Mouse (Mus musculus): Measurements from ENCODE around the gene Card6.

The Card6 gene

DNA sequence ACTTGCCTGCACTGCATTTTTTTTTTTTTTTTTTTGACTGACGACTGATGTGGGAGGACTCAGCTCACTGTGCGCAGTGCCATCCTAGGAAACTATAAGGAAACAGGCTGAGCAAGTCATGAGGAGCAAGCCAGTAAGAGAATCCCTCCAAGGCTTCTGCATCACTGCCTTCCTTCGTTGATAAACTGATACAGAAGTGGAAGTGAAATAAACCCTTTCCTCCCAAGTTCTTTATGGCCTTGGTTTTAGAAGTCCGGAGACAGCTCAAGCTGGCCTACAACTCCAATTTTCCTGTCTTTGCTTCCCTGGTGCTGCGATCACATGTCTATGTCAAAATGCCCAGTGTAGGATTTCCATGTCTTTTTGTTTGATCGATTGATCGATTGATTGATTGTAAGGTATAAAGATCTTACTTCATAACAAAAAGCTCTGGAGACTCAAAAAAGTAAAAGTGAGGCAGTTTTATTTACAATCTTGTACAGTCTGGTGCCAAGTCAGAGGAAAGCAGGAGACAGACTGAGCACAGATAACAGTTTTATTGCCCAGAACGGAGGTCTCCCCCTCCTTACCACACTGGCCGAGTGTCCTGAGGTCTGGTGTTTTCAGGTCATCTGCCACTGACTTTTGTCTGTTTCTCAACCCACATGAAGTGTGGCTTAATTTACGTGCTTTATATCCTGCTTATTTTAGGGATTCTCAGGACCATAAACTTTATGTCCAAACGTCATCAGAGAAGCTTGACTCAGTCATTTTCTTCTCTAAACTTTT lies 12.6 kb downstream of the Card6 start:
- intact Hi-C loops (cut with DNase I) = no loop called here

DNA sequence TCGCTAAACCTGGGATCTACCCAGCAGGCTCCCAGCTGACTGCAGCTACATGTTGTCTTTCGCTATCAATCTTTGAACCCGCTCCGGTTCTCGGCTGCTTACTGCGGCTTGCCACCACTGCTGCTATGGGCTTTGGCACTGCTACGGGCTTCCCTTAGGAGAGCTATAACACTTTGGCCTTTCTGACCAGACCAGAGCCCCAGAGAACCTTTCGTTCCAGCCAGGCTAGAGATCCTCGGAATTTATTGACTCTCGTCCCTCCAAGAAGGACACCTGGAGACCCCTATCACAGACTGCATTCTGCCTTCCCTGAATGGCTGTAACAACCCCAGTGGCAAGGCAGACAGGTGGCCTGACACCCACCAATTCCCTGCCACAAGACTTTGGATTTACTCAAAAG lies 18.2 kb downstream of the Card6 start:
- intact Hi-C loops (cut with DNase I) = no loop called here

DNA sequence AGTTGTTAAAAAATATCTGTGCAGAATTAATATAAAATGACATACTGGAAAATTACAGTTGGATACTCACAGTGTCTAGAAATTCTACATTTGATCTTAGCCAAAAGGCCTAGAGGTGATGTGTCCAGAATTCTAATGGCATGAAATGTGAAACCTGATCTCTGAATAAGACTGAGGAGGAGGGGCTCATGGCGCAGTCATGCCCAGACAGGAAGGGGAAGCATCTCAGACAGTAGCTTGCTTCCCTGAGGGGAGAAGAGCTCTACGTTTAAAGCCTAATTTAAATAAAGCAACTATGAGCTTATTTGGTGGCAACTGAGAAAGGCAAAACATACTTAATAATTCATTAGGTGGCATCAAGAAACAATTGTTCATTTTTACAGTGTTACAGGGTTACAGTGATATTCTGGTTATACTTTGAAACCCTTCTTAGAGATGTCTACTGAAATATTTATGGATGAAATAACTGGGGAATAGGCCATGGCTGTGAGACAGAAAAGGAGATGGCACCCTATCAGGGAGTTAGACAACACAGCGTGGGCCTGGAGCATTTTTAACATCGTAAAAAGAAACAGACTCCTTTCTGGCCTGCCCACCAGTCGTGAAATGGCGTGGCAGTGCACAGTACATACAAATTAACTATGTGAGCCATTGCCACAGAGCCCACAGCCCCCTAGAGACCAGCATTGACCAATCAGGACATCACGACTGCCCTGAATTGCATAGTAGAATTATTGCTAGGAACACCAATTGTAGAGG lies 19.3 kb downstream of the Card6 start:
- intact Hi-C loops (cut with DNase I) = no loop called here

DNA sequence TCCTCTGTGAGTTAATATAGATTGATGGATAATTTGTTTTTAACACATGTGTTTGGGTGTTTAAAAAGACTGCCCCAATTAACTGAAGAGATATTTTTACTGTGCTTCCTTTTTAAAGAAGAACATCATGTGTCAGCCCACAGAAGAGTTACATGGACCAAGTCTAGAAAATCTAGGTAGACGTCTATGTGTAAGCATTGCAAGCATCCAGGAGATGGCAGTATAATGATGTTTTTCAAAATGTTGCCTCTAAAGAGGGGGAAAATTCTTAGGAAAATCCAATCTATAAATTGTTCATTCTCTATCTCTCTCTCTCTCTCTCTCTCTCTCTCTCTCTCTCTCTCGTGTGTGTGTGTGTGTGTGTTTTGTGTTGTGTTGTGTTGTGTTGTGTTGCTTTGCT lies 22.2 kb downstream of the Card6 start:
- intact Hi-C loops (cut with DNase I) = no loop called here

DNA sequence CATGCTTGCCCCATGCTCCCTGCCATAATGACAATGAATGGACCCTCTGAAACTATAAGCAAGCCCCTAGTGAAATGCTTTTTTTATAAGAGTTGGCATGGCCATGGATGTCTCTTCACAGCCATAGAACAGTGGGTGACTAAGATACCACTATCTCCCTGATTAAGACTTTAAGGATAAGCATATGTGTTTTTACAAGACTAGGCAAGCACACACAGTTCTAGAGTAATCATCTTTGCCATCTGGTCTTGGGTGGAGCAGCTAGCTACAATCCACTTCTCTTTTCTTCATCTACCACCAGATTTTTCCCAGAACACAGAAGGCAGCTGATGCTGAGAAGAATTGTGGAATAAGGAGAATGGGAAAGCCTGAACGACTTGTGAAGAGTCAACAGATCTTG lies 27.1 kb downstream of the Card6 start:
- intact Hi-C loops (cut with DNase I) = no loop called here

DNA sequence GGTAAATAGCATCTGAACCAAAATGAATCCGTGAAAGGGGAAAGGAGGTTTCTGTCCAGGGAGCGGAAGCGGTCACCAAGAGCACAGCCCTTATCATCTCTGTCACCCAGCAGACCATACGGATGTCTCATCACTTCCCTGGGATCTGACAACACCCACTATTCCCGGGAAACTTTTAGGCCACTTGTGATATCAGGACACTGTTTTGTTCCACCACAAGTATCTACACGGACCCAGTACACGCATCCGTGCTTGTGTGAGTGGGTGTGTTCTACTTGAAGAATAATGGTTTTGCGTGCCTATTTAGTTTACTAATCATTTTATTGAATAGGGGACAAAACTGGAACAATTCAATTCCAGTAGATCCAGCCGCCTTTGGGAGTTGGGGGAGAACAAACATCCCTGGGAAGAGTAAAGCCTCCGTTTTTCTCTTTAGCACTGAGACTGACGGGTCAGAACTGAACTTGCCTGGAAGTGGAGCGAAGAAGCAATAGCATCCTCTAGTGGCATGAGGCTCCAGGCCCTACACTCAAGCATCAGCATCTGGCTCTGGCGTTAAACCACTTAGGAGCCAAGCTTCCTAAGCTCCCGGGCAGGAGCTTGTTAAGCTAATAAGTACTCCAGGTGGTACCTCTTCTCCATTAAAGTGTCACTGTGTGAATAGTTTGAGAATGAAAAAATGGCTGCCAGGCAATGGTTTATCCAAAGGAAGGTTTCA lies 39.4 kb downstream of the Card6 start:
- intact Hi-C loops (cut with DNase I) = no loop called here

DNA sequence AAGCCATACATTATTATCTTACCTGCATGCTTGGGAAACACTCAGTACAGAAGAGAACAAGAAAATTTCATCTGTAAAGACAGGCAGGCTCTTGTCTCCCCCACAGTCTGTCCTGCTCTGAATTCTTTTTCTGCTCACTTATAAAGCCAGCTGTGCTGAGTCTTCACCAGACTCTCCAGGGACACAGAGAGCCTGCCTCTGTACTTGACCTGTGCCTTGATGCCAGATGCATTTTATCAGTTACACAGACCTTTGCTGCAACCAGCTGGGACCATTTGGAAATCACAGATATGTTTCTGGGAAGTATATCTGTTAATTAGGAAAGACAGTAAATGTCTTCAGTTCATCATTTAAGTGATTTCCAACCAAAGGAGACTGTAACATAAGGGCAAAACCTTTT lies 44.7 kb downstream of the Card6 start, which contains the start of gene C7:
TSS of gene C7 (minus strand) at position 106 of the 400 bp plus-strand sequence.
- intact Hi-C loops (cut with DNase I) = no loop called here
